Mouse (Mus musculus): ENCODE results near the gene Sox5.

The Sox5 gene

DNA sequence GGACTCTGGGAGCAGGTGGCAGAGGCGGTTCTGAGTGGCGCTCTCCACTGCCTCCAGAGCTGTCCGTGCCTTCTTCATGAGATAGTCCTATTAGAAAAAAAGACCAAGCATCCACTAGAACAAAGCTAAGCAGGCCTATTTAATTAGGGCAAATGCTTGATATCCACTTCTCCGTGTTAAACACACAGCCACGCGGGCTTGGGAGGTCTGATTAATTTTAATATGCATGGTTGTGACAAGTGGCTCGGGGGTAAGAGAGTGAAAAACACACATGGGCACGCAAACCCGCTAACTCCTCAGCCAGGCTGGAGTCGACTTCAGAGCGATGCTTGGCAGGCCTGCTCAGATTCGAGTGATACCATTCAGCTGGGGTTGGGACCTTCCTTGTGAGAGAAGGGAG lies 676.1 kb downstream of the Sox5 start:
- no peak for DNase-seq (ENCODE audit: extremely low spot score)

- DNase-seq (ENCODE audit: extremely low spot score) = no peak
Measured at GRCm38 (mm10) chr6:144103612-144104011, 678.2 kb downstream of the Sox5 start.

DNA sequence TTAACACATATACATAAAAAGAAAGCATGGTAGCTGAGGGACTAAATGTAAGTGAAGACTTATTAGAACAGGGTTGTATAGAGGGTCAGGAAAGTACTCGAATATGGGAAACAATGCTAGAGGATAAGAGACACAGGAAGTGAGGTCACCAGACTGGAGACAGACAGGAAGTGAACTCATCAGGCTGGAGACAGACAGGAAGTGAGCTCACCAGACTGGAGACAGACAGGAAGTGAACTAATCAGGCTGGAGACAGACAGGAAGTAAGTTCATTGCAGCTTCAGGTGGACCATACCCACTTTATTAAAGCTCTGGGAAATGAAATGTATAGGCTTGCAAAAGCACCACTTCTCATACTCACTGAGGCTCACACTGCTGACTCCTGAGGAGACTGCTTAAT lies 680.9 kb downstream of the Sox5 start:
- no peak for DNase-seq (ENCODE audit: extremely low spot score)

DNA sequence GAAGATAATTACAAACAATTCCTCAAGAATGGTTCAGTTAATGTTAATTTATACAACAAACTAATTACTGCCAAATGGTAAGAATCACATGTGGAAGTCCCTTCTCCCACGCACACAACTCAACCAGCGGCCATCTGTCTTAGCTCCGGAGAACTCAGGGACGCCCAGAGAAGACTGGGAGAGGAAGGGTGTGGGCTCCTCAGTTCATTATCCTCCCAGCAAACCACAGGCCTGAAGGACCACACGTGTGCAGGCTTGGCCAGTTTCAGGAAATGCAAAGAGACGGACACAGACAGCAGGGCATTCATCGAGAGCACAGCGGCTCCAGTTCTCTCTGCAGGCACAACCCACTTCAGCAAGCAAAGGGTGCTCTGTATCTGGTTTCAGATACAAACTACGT lies 683.7 kb downstream of the Sox5 start:
- DNase-seq (ENCODE audit: extremely low spot score) = peak; percentile 28

GRCm38 (mm10) chr6:144088256-144088655 lies 693.5 kb downstream of the Sox5 start:
- DNase-seq (ENCODE audit: extremely low spot score) = no peak

DNA sequence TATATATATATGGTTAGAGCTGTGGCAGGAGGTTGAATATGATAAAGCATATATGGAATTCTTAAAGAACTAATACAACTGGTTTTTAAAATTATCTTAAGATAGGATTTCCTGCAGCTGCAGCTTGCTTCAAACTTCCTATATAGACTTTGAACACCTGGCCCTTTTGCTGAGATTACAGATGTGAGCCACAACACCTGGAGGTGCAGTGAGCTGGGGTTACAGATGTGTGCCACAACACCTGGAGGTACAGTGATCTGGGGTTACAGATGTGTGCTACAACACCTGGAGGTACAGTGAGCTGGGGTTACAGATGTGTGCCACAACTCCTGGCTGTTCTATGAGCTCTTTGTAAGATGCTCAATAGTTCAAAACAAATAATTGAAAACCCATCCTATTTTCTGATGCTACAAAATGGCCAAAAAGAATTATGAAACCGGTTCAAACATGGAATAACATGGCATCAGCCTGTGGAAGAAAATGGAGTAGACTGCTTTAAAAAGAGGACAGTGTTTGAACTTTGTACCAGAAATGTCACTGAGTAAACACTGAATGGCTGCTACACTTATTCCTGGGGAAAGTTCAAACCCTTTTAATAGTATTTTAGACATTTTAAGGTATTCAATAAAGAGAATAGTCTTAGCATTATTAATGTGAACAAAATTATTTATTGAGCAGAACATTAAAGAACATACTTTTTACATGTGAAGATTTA lies 695.5 kb downstream of the Sox5 start:
- no peak for DNase-seq (ENCODE audit: extremely low spot score)

DNA sequence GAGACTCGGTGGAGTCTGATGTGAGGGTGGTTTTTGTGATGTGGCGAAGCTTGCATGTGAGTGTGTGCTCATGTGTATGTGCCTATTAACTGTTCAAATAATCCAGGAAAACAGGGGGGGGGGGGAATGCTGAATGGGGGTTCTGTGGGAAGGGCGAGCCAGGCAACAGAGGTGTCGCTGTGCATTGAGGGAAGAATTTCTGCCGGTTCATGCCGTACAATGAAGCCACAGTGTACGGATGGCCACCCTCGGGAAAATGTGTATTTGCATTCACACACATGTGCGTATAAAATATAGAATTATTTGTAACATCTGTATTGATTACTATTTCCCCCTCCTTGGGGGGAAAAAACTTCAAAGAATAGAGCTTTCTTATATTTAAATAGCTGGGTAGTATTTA lies 699.5 kb downstream of the Sox5 start:
- no peak for DNase-seq (ENCODE audit: extremely low spot score)

GRCm38 (mm10) chr6:144077826-144078225 lies 704.0 kb downstream of the Sox5 start:
- DNase-seq (ENCODE audit: extremely low spot score) = no peak

- no peak for DNase-seq (ENCODE audit: extremely low spot score)
Measured at GRCm38 (mm10) chr6:144076376-144076775, 705.4 kb downstream of the Sox5 start.

DNA sequence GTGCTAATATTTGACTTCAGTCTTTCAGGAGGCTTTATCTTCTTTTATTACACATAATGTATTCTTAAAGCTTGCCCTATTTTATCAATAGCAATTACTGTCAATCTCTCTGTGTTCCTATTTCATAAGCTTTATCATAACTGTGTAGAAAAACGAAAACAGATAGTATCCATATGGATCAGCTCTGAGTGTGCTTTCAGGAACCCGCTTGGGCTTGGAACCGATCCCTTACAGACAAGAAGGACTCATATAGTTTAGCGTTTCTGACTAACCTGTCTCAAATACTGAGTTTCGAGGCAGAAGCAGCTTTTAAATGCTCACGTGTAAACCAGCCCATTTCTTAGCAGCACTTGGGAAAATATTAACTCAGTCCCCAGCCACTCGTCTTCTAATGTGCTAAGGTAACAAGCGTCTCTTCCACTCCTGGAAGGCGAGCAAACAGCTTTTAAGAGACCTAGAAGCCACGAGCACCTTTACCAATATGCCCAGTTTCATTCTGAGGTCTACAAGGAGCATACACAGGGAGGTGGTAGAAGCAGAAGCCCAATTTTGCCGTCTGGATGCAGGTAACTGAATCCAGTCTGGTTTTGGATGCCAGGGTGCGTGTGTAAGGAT lies 706.3 kb downstream of the Sox5 start:
- DNase-seq (ENCODE audit: extremely low spot score) = no peak

DNA sequence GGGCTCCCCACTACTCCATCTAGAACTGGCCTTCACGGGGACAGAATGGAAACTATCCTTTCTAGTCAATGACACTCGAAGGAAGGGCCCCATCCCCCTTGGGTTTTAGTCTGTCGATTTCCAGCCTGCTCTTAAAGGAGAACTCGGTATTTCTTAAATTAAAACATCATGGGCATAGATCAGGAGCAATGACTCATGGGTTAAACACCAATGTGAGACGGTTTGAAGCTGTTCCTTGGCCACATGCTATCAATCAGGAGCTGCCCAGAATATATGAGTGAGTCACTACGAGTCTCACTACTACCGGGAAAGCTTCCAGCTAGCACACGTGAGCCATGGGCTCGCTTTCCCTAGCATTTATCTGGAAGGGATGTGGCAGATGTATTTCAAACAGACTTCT lies 707.0 kb downstream of the Sox5 start:
- DNase-seq (ENCODE audit: extremely low spot score) = no peak

GRCm38 (mm10) chr6:144070461-144070860 lies 711.3 kb downstream of the Sox5 start:
- no peak for DNase-seq (ENCODE audit: extremely low spot score)

GRCm38 (mm10) chr6:144067491-144067890 lies 714.3 kb downstream of the Sox5 start:
- no peak for DNase-seq (ENCODE audit: extremely low spot score)

DNA sequence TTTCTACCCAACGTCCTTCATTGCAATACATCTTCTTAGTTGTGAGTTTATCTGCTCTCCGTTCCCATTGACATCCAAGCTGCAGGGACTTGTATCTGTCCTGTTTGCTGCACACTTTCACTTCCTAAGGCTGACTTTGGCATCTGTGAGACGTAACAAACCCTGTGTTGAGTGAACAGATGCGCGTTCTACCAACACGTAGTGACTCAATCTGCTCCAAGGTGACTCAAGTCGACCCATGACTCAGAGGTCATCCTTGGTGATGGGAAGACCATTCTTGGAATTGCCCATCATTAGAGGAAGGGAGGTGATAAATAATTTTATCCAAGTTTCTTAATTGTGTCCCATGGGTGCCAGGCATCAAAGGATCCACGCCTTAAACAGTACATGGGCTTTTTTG lies 719.3 kb downstream of the Sox5 start:
- no peak for DNase-seq (ENCODE audit: extremely low spot score)

DNA sequence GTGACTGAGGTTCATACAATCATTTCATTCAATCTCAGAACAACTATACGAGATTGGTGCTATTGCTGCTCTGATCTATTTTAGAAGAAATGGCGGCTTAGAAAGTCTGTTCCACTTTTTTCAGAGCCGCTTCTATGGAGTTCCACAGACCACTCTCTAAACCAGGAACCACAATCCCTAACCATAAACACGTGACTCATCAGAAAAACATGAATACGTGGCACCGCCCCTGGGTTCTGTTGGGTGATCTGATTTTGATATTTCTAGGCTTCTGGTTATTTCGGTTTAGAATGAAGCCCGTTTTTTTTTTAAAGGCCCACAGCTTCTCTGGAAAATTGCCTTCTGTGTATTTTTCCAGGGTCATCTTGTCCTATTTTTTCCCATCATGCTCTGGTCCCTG lies 720.0 kb downstream of the Sox5 start:
- no peak for DNase-seq (ENCODE audit: extremely low spot score)

- no peak for DNase-seq (ENCODE audit: extremely low spot score)
Measured at GRCm38 (mm10) chr6:144057098-144057632, 724.6 kb downstream of the Sox5 start.

GRCm38 (mm10) chr6:144056252-144057097 lies 725.3 kb downstream of the Sox5 start:
- peak; percentile 20 for DNase-seq (ENCODE audit: extremely low spot score)

DNA sequence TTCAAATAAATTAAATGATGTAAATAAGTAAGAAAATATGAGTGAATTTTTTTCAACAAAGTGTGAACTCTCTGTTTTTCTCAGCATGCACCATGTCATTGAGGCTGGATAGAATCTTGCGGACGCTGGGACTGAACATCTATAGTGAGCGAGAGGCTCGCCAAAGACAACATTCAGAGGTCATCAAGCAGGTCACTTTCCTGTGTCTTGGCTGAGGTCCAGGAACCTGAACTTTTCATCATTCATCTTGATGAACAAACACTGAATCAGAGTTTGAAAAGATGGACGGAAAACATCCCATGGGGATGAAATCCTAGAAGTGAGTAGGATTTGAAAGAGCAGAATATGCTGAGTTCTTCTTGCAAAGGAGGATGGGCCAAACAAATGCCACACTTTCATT lies 729.3 kb downstream of the Sox5 start:
- no peak for DNase-seq (ENCODE audit: extremely low spot score)

GRCm38 (mm10) chr6:144051316-144051715 lies 730.5 kb downstream of the Sox5 start:
- no peak for DNase-seq (ENCODE audit: extremely low spot score)

DNA sequence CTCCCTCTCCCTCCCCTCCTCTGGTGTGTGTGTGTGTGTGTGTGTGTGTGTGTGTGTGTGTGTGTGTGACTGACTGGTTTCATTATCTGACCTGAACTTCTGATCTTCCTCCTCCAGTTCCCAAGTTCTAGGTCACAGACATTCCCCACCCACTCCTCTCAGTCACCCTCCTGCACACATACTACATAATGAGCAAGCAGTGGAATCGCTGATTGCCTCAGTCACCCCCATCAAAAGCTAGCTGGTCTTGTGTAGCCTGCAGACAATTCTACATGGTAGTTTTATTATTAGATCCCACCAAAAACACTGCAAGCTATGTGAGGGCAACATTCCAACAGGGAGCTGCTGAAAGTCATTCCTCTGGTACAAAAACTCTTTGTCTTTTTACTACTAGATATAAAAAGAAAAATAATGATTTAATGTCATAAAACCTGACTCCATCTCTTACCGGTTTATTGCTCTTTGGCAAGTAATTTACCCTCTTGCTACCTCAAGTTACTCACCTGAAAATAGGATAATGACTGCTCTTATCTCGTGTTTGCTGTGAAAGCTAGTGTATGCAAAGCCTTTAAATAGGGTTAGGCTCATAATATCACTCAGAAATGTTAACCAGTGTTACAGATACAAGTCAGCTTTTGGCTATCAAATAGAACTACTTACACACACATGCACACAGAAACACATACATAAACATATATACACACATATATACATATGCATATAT lies 733.4 kb downstream of the Sox5 start:
- no peak for DNase-seq (ENCODE audit: extremely low spot score)

- DNase-seq (ENCODE audit: extremely low spot score) = no peak
Measured at GRCm38 (mm10) chr6:144045503-144045902, 736.3 kb downstream of the Sox5 start.

GRCm38 (mm10) chr6:144044381-144044780 lies 737.4 kb downstream of the Sox5 start:
- DNase-seq (ENCODE audit: extremely low spot score) = no peak
